In the genomic region with DNA sequence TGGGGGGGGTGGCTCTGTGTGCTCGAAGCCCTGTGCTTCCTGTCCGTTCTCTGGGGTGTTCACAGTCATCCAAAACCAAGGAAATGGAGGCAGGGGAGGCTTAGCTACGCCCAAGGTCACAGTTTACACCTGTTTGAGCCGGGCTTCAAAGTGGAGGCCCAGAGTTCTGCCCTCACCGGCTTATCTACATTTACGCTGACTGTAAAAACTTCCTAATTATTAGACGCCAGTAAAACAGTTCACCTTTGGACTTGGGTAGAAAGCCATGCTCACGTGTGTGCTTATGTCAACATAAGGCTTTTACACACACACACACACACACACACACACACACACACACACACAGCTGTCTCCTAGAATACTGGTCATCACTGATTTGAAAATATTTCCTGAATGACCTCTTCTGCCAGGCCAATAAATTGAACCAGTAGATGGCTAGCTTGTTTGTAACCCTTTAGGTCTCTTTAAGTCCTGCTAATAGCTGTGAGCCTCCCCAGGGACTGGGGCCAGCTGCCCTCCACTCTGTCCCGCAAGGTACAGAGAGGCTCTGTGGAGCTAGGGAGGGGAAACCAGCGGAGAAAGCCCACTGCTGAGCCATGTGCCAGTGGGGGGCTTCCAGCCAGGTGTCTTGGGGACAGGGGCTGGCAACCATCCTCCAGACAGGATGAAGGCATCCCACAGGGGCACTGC, we compare ENCODE assay signal across 8 mouse cellular contexts.
DNase-seq lines count a peak whose midpoint lies in the region; ATAC-seq and TF ChIP-seq lines count a peak whose summit lies in the region.

No protein-coding gene starts in this region.

- no peaks in the 10 kb centered on the region for H3K9me3 ChIP-seq in heart, embryonic 11.5 days (replicated peaks; ENCODE audit: control insufficient read depth, low read length)
- no peaks in the 10 kb centered on the region for H3K9me3 ChIP-seq in ES-E14 (ENCODE audit: control insufficient read depth, insufficient read depth, low read depth, low read length)
- H3K9me3 ChIP-seq in hindbrain, embryonic 13.5 days, result no peaks in the 10 kb centered on the region
- H3K9me3 ChIP-seq in liver, embryonic 13.5 days (replicated peaks), result no peaks in the 10 kb centered on the region

- H3K9ac ChIP-seq in heart, embryonic 11.5 days (ENCODE audit: low read depth, low read length), result no peak overlapping the region
- peak overlapping the region; percentile 7; the same call in 1 of the 2 replicates for H3K9ac ChIP-seq in ES-E14 (ENCODE audit: insufficient read depth, low read depth, low read length, poor library complexity, severe bottlenecking)
- peak overlapping the region; percentile 3 for H3K9ac ChIP-seq in hindbrain, embryonic 13.5 days
- H3K9ac ChIP-seq in liver, embryonic 13.5 days, result peak overlapping the region; percentile 67

- peak overlapping the region; percentile 54; the same call in 1 of the 2 replicates for H3K27ac ChIP-seq in heart, embryonic 11.5 days (ENCODE audit: low read depth, low read length)
- H3K27ac ChIP-seq in ES-E14 (ENCODE audit: insufficient read depth, low read depth, low read length, poor library complexity, severe bottlenecking), result no peak overlapping the region
- H3K27ac ChIP-seq in hindbrain, embryonic 13.5 days, result peak overlapping the region; percentile 75
- H3K27ac ChIP-seq in liver, embryonic 13.5 days, result peak overlapping the region; percentile 96

- H3K4me1 ChIP-seq in heart, embryonic 11.5 days (ENCODE audit: control insufficient read depth, insufficient read depth, low read length), result peaks cover 35% of the 10 kb centered on the region
- peaks cover 8 to 47% of the 10 kb centered on the region in 2 experiments for H3K4me1 ChIP-seq in ES-E14 (ENCODE audit: control insufficient read depth in 2 of 2, insufficient read depth in 2 of 2, low read length in 2 of 2, poor library complexity in 1 of 2)
- peaks cover 72% of the 10 kb centered on the region for H3K4me1 ChIP-seq in hindbrain, embryonic 13.5 days (replicated peaks)
- peaks cover 91% of the 10 kb centered on the region for H3K4me1 ChIP-seq in liver, embryonic 13.5 days (replicated peaks)

- H3K4me2 ChIP-seq in heart, embryonic 11.5 days, result no peak overlapping the region
- no peak overlapping the region for H3K4me2 ChIP-seq in hindbrain, embryonic 13.5 days
- peak overlapping the region; percentile 65 for H3K4me2 ChIP-seq in liver, embryonic 13.5 days

- WGBS in heart, embryonic 11.5 days (ENCODE audit: insufficient replicate concordance), result 60% methylated on average over 10 of the region's 10 CpGs
- WGBS in hindbrain, embryonic 13.5 days, result 65% methylated on average over 10 of the region's 10 CpGs
- WGBS in liver, embryonic 13.5 days (ENCODE audit: insufficient replicate concordance), result 33% methylated on average over 10 of the region's 10 CpGs

- no peak for DNase-seq in heart, postnatal 36 days
- DNase-seq in ES-E14 (ENCODE audit: low read depth, low spot score), result no peak
- no peak for DNase-seq in liver, embryonic 13.5 days
- no peak for DNase-seq in urinary bladder, postnatal 14 days (ENCODE audit: low spot score)
- DNase-seq in B cell, adult 2 months, result no peak
- no peak for DNase-seq in layer of hippocampus, adult 9-11 months

- H3K4me3 ChIP-seq in heart, embryonic 11.5 days (ENCODE audit: low read depth, low read length), result no peak overlapping the region
- no peak overlapping the region for H3K4me3 ChIP-seq in ES-E14 (ENCODE audit: insufficient read depth in 1 of 2, low read depth in 1 of 2, low read length in 2 of 2, poor library complexity in 1 of 2, severe bottlenecking in 1 of 2)
- H3K4me3 ChIP-seq in hindbrain, embryonic 13.5 days, result no peak overlapping the region
- H3K4me3 ChIP-seq in liver, embryonic 13.5 days (replicated peaks), result peak overlapping the region; percentile 40

- in situ Hi-C loops in ES-E14 (cut with MboI; ENCODE audit: low sequenced_read_pairs in 2 of 2, unreplicated experiment in 2 of 2), result no loop called here

- H3K36me3 ChIP-seq in heart, embryonic 11.5 days (ENCODE audit: control insufficient read depth, insufficient read depth, low read length), result no peaks in the 10 kb centered on the region
- no peaks in the 10 kb centered on the region; the same call in 1 of the 2 replicates for H3K36me3 ChIP-seq in ES-E14 (ENCODE audit: control insufficient read depth, insufficient read depth, low read length, poor library complexity, severe bottlenecking)
- no peaks in the 10 kb centered on the region for H3K36me3 ChIP-seq in hindbrain, embryonic 13.5 days
- no peaks in the 10 kb centered on the region for H3K36me3 ChIP-seq in liver, embryonic 13.5 days

- H3K27me3 ChIP-seq in heart, embryonic 11.5 days (ENCODE audit: control insufficient read depth, insufficient read depth, low read length), result no peaks in the 10 kb centered on the region
- no peaks in the 10 kb centered on the region for H3K27me3 ChIP-seq in hindbrain, embryonic 13.5 days
- no peaks in the 10 kb centered on the region for H3K27me3 ChIP-seq in liver, embryonic 13.5 days

- intact Hi-C loops in heart, postnatal 36 days (cut with DNase I), result no loop called here

- no peak for ATAC-seq in heart, embryonic 11.5 days (replicated peaks; ENCODE audit: insufficient number of reproducible peaks, low FRiP score, low TSS enrichment)
- ATAC-seq in hindbrain, embryonic 13.5 days (ENCODE audit: low FRiP score), result no peak
- peak; percentile 16 for ATAC-seq in liver, embryonic 13.5 days (ENCODE audit: low read depth)

TF ChIP-seq in ES-E14, 5 proteins besides CTCF, POLR2A, EP300 and RAD21:
- TF ChIP-seq ZNF384 (IDR thresholded peaks at IDR 0.05; ENCODE audit: low read depth, low read length), result no peak
- TF ChIP-seq ZC3H11A (IDR thresholded peaks at IDR 0.05; ENCODE audit: borderline replicate concordance, low read depth, low read length), result no peak
- TF ChIP-seq HCFC1 (IDR thresholded peaks at IDR 0.05; ENCODE audit: borderline replicate concordance, insufficient read depth, low read length), result no peak
- no peak for TF ChIP-seq MAFK (IDR thresholded peaks at IDR 0.05; ENCODE audit: insufficient read depth, low read depth, low read length)
- TF ChIP-seq CHD2 (IDR thresholded peaks at IDR 0.05; ENCODE audit: low read depth, low read length), result no peak
TF ChIP-seq in ES-E14: peak in this region for 0.
